Mouse (Mus musculus): Measurements from ENCODE around the gene Dst. TPM values are rescaled to one million over a fixed set of nuclear protein-coding genes. Genes with fewer than 3 reads are reported as not detected.
A peak's percentile ranks its signal among the peaks of the same experiment; 100 is the strongest.

The Dst gene
- polyA plus RNA-seq, 1 experiment from 2014 or later, result 11.9 TPM

GRCm38 (mm10) chr1:33975333-33975732 lies 67.3 kb downstream of the Dst start:
- no peak for DNase-seq (ENCODE audit: low spot score)

DNA sequence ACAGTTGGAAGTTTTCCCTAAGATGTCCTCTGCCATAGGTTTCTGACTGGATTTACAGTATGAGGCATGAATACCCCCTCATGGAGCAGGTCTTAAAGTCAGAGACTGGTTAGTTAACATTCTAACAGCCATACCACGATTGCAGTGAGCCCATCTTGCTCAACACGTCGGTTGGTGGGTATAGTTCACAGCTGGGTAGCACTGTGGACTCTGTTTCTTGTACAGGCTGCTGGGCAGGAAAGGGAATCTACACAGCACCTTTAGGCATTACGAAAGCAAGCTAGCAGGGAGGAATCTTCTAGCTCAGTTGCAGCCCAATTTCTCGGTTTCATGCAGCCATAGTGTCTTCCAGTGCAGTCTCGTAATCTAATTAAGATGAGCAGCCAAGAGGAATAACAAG lies 69.8 kb downstream of the Dst start:
- no peak for DNase-seq (ENCODE audit: low spot score)

GRCm38 (mm10) chr1:33980420-33980819 lies 72.4 kb downstream of the Dst start:
- DNase-seq (ENCODE audit: low spot score), result no peak

DNA sequence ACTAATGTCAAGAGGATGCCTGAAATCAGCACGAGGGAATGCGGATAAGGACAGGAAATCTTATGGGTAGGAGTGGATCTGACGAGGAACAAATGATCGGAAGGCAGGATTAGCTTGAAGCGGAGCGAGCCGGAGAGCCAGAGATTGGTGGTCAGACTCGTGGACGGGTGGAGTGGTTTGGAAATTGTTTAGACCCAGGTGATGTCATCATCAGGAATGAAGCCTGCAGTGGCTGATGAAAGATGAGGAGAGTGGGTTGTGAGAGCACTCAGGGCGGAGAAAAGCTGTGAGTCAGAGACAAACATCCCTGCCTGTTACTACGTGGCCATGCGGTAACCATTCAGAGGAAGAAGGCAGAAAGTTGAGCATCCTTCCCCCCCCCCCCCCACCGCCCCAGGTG lies 81.6 kb downstream of the Dst start:
- no peak for DNase-seq (ENCODE audit: low spot score)

DNA sequence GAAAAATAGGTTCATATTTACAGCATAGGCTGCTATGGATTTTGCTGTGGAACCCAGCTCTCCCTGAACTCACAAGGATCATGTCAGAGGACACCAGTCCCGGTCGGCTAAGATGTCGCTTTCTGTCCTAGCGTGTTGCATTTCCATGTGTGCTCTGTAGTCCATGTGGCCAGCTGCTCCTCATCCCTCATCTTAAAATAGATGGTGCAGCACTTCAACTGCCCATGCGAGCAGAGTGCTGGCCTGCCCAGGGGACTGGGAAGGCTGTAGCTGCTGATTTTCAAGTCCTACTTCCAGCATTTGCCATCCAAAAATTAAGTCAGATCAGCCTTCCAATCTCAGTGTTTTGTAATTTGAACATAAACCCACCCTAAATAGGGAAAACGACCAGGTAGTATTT lies 83.0 kb downstream of the Dst start:
- no peak for DNase-seq (ENCODE audit: low spot score)

DNA sequence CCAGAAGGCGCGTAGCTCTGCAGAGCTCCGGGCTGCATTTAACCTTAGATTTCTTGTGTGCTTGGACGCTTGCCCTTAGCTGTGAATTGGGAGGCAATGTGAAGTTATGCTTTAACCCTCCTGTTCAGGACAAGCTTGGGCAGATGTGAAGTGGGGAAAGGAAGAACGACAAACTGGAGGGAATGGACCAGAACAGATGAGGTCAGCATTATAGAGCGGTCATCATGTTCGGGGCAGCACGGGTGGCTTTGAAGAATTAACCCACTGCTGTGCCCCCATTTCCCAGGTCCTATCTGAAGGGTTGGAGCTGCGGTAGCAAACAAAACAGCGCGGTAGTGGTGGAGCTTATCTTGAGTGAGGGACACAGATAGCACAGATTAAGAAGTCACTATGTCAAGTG lies 84.8 kb downstream of the Dst start:
- no peak for DNase-seq (ENCODE audit: low spot score)

GRCm38 (mm10) chr1:33994201-33994600 lies 86.2 kb downstream of the Dst start:
- peak; percentile 29 for DNase-seq (ENCODE audit: low spot score)

DNA sequence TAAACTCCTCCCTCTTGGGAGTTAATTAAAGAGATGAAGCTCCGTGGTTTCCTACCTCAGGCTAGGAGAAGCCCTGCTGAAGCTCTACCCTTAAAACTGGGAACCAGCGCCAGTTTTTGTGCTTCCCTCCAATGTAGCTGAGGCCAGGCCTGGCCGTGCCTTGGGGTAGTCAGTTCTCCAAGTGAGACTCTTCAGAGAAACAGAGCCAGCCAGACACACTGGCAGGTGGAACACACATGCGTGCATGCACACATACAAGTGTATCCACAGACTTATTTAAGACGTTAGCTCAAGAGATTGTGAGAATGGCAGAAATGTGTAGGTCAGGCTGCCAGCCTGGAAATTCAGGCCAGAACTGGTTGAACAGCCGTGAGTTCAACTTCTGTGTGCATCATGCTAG lies 87.4 kb downstream of the Dst start:
- DNase-seq (ENCODE audit: low spot score), result no peak

DNA sequence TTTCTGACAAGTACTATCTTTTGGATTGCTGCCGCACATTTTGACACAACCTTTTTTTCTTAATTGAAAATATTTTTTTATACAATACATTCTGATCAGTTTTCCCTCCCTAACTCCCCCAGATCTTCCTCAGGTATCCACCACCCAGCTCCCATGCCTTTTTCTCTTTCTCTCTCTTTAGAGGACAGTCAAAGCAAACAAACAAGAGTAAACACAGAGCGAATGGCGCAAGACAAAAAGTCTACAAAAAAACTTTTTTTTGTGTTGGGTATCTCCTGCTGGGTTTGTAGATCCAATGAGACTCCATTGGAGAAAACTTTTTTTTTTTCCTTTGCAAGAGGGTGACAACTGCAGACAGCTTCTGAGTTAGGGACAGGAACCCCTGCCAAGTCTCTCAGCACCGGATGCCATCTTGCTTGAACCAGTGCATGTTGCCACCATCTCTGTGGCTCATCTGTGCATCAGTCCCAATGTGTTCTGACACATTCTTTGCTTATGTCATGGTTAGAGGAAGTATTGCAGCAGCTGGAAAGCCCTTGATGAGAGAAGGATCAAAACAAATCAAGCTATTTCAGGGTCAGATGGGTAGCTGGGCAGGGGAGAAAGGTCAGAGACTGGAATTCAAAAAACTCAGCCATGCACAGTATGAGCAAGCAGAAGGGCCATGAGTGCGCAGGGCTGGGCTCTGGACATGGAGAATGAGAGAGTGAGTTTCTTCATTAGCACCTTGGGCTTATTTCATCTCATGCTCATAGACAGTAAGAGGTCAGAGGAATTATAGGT lies 88.3 kb downstream of the Dst start:
- DNase-seq (ENCODE audit: low spot score), result no peak

DNA sequence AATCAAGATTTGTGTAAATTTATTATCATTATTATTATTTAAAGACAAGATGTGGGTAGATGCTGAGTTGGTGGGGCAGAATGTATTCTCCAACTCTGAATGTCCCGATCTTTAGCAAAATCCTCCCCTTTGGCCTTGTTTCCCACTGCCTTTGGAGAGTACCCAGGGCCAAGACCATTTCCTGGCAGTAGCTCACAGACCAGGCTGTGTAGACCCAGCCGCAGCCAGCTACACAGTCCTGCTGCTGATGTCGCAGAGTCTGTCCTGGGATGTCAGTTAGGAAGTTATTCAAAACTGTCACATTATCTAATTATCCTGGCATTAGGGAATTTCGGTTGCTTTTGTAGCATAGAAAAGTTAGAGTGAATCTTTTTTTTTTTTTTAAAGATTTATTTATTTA lies 94.3 kb downstream of the Dst start:
- DNase-seq (ENCODE audit: low spot score), result no peak

DNA sequence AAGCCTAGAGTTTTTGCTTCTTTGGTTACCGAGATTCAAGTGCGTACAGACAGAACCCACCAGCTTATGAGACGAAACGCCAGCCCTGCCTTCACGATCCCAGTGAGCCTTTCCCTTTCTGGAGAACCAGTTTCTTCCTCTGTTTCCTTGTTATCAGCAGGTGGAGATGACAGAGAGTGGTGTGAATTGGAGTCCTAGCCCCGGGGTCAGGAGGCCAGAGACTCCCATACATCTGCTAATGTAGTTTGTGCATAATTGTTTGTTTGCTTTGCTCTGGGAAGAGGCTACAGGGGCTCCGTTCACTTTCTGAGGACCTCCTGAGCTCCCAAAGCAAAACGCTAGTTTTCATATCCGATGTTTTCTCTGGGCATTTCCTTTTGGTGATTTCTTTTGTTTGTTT lies 94.9 kb downstream of the Dst start:
- DNase-seq (ENCODE audit: low spot score), result no peak

DNA sequence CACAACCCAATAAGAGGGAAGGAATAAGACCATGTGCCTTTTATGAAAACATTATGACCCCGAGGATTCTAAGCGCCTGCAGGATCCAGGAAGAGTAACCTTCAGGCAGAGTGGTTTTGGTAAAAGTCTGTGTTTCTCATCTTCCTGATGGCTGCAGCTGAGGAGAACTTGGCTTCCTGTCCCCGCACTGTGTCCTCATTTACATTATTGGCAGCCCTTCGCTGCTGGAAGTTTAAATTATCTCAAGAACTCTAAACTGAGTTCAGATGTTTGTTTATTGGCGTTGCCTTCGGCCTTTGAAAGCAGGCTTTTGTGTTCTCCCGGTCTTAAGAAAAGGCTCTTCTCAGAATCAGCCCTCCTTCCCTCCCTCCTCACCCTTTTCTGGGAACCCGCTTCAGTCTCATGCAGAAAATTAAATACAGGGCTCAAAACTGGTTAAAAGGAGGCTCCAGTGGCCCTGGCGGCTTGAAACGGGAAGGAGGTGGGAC lies 97.3 kb downstream of the Dst start:
- DNase-seq (ENCODE audit: low spot score), result peak; percentile 9

DNA sequence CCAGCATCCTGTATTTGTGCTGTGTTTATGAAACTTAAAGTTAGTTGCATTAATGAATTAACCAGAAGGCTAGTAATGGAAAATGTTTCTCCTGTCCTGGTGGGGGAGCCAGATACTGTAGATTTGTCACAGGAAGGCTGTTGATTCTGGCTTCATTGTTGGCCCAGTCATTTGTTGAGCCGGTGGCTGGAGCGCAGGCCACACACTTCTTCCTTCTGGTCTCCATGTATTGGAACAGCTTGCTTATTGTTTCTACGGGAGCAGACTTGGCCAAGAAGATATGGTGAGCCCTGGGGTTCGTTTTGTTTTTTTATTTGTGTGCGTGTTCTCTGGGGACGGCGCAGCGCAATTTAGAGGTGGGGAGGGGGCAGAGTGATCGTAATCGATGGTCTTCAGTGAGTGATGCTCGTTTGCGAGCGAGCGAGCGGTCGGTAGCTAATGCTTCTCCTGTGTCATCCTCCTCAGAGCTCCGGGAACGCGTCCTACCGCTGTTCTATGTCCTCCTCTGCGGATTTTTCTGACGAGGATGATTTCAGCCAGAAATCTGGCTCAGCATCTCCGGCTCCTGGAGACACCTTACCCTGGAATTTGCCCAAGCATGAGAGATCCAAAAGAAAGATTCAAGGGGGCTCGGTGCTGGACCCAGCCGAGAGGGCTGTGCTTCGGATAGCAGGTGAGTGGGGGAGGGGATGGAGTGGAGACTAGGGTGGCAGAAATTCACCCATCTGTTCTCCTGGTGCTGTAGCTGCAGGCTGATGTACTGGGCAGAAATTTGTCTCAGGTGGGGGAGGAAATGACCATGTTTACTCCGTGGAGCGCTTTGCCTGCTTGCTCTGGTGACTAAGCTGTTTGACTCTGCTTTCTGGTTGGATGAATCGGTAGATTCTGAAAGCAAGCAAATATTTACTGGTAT lies 98.0 kb downstream of the Dst start:
- DNase-seq (ENCODE audit: low spot score), result peak; percentile 40

- no peak for DNase-seq (ENCODE audit: low spot score)
Measured at GRCm38 (mm10) chr1:34006828-34007361, 98.9 kb downstream of the Dst start.

- no peak for DNase-seq (ENCODE audit: low spot score)
Measured at GRCm38 (mm10) chr1:34007379-34007778, 99.4 kb downstream of the Dst start.

GRCm38 (mm10) chr1:34011051-34011677 lies 103.1 kb downstream of the Dst start:
- peak; percentile 74 for DNase-seq (ENCODE audit: low spot score)

GRCm38 (mm10) chr1:34011821-34012271 lies 103.8 kb downstream of the Dst start:
- DNase-seq (ENCODE audit: low spot score), result peak; percentile 16

- no peak for DNase-seq (ENCODE audit: low spot score)
Measured at GRCm38 (mm10) chr1:34013490-34013889, 105.5 kb downstream of the Dst start.

DNA sequence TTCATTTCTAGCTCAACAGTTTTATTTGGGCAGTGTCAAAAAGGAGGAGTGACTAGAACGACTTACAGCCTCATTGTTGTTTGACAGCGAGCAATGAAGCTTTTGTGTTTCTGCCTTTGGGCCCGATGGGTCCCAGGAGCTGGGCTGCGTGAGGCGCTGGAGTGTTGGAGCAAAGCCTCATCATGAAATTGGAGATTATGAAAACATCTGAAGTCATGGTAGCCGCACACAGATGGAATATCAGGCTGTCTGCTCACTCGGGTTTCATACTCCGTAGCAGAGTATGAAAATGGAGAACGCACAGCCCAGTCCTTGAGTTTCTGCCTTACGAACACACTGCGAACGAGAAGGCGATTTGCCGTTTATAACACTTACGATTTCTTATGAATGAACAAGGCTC lies 108.8 kb downstream of the Dst start:
- DNase-seq (ENCODE audit: low spot score), result no peak

- no peak for DNase-seq (ENCODE audit: low spot score)
Measured at GRCm38 (mm10) chr1:34017323-34017722, 109.3 kb downstream of the Dst start.

GRCm38 (mm10) chr1:34020599-34020998 lies 112.6 kb downstream of the Dst start:
- DNase-seq (ENCODE audit: low spot score), result no peak

- no peak for DNase-seq (ENCODE audit: low spot score)
Measured at GRCm38 (mm10) chr1:34021574-34021973, 113.5 kb downstream of the Dst start.

Measured in thymus, postnatal 0 days (tissue).